Mouse (Mus musculus) neural tube, embryonic 11.5 days (tissue): ENCODE results near the gene Ugcg. TPM values are rescaled to one million over a fixed set of nuclear protein-coding genes. Genes with fewer than 3 reads are reported as not detected.

Experiments
- ATAC-seq: fragments of 200-750 bp; cut with Nextera tagmentation; 2 replicates; pipeline ENCODE4 v1.8.0; 2017; ENCODE audit warnings: moderate number of reproducible peaks, mild to moderate bottlenecking, moderate TSS enrichment, moderate library complexity; ENCODE audit not compliant: insufficient read depth, low FRiP score, low TSS enrichment
- DNase-seq: peaks from one replicate; pipeline ENCODE4 v3.0.0-alpha.2; 2015; ENCODE audit warnings: low spot score
- H3K27ac ChIP-seq: fragments of 300-500 bp; sonication (generic); 2 replicates; pipeline ENCODE4 v1.5.1; 2014; ENCODE audit warnings: low read depth, mild to moderate bottlenecking, low read length
- H3K27me3 ChIP-seq: fragments of 300-500 bp; sonication (generic); 2 replicates; pipeline ENCODE4 v1.6.1; 2014; ENCODE audit warnings: mild to moderate bottlenecking, low read length, mixed read lengths; ENCODE audit not compliant: control insufficient read depth, insufficient read depth
- H3K36me3 ChIP-seq: fragments of 300-500 bp; sonication (generic); 2 replicates; pipeline ENCODE4 v1.6.1; 2014; ENCODE audit warnings: mild to moderate bottlenecking, low read length, moderate library complexity, mixed read lengths; ENCODE audit not compliant: control insufficient read depth, insufficient read depth
- H3K4me1 ChIP-seq: fragments of 300-500 bp; sonication (generic); 2 replicates; pipeline ENCODE4 v1.6.1; 2014; ENCODE audit warnings: low read length, mixed read lengths; ENCODE audit not compliant: control insufficient read depth, insufficient read depth
- H3K4me2 ChIP-seq: fragments of 300-500 bp; sonication (generic); 2 replicates; pipeline ENCODE4 v1.6.1; 2014; ENCODE audit warnings: low read depth, mild to moderate bottlenecking, moderate library complexity
- H3K4me3 ChIP-seq: fragments of 300-500 bp; sonication (generic); 2 replicates; pipeline ENCODE4 v1.5.1; 2014; ENCODE audit warnings: low read depth, low read length
- H3K9ac ChIP-seq: fragments of 300-500 bp; sonication (generic); 2 replicates; pipeline ENCODE4 v1.6.1; 2014; ENCODE audit warnings: mild to moderate bottlenecking, low read length
- H3K9me3 ChIP-seq: fragments of 300-500 bp; sonication (generic); 2 replicates; pipeline ENCODE4 v1.6.1; 2016; ENCODE audit warnings: low read length; ENCODE audit not compliant: control insufficient read depth
- WGBS: fragments of 180-500 bp; shearing (Covaris S2); extraction: QIAGEN DNeasy Blood & Tissue Kit; methylation state at CpG from one replicate; pipeline ENCODE4 v1.1.7; 2014; 5-methylcytosine and 5-hydroxymethylcytosine counted together
- polyA plus RNA-seq: library from polyadenylated mRNA; unstranded; fragments of >200 nt; fragmentation: Nextera tagmentation; extraction: Ambion mirVana; gene quantifications from 2 replicates; pipeline ENCODE4 v1.2.1, GENCODE M21; 2014

The Ugcg gene
- polyA plus RNA-seq, 1 experiment from 2014 or later = 12.4 TPM

DNA sequence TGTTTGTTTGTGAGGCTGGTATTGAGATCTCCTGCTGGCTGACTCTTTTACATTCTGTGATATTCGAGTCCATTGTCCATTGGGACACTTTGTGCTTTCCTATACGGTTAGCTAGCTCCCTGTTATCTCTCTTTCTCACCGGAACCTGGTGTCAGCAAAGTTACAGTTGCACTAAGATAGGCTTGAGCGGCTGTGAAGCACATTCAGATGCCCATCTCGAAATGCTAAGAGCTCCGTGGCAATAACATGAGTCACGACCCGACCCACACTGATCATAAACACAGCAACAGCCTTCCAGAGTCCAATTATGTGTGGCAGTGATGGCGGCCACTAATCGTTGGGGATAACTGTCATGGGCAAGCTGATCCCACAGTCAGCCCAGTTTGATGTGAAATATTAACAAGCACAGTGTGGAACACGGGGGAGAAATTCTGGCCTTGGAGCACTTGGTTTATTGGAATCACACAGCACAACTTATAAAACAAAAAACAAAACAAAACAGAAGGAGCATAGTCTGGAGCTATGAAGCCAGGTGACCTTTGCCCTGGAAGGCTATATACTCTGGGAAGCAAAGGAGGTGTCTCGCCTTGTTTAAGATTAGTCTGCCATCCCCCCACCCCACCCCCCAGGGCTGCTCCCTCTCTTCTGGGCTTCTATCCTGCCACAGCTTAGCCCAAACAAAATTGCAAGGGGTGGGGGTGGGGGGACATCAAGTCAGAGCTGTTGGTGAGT, 7.5 kb downstream of the Ugcg start:
- peak; percentile 37; the same call in 1 of the 2 replicates for ATAC-seq
- no peak overlapping the region for H3K4me2 ChIP-seq
- H3K27ac ChIP-seq = no peak overlapping the region

DNA sequence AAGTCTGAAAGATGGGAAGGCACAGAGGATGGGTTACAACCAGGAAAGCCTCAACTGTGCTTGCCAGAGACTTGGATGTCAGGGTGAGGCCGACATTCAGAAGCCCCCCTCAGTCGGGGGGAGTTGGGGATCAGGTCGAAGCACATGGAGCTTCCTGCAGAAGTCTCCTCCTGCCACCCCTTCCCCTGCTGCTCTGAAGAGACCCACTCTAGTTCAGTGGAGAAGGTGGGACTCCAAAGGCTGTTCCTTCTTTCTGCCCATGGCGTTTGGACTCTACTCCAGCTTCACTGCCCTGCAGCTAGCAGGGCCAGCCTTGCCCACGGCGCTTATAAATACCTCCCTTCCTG, 8.0 kb downstream of the Ugcg start:
- ATAC-seq = peak; percentile 9; the same call in 1 of the 2 replicates
- Histone ChIP-seq H3K36me3 (no peaks in the 10 kb centered on the region), H3K27me3 (no peaks in the 10 kb centered on the region), H3K9ac (no peak overlapping the region), H3K27ac (no peak overlapping the region), H3K9me3 (no peaks in the 10 kb centered on the region), H3K4me1 (peaks cover 14% of the 10 kb centered on the region), H3K4me2 (no peak overlapping the region), H3K4me3 (no peak overlapping the region)
- no peak for DNase-seq
- WGBS = 56% methylated on average over 6 of the region's 6 CpGs

More for the DNA sequence above, 7.5 kb downstream of the Ugcg start:
- 37% methylated on average over 12 of the region's 12 CpGs for WGBS
- Histone ChIP-seq H3K4me3 (no peak overlapping the region), H3K9me3 (no peaks in the 10 kb centered on the region), H3K9ac (no peak overlapping the region), H3K36me3 (no peaks in the 10 kb centered on the region), H3K4me1 (peaks cover 14% of the 10 kb centered on the region), H3K27me3 (no peaks in the 10 kb centered on the region)
- DNase-seq = no peak

DNA sequence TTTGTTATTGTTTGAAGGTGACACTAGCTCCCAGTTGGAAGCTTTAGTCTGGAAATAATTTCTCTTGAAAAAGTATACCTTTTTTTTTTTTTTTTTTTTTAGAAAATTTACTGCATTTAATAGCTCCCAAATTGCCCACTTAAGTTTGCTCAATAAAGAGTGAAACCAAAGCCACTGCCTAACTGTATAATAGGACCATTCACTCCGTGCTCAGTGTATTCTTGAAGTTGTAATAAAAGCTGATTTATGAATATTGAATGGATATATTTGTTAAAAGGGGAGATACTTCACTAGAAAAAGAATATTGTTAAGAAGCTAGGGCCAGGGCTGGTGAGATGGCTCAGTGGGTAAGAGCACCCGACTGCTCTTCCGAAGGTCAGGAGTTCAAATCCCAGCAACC, 8.4 kb downstream of the Ugcg start:
- DNase-seq = no peak
- Histone ChIP-seq H3K4me2 (no peak overlapping the region), H3K4me1 (peaks cover 14% of the 10 kb centered on the region), H3K4me3 (no peak overlapping the region), H3K36me3 (no peaks in the 10 kb centered on the region), H3K27me3 (no peaks in the 10 kb centered on the region), H3K27ac (no peak overlapping the region), H3K9ac (no peak overlapping the region), H3K9me3 (no peaks in the 10 kb centered on the region)
- no peak for ATAC-seq
- WGBS = 68% methylated on average over 3 of the region's 3 CpGs

DNA sequence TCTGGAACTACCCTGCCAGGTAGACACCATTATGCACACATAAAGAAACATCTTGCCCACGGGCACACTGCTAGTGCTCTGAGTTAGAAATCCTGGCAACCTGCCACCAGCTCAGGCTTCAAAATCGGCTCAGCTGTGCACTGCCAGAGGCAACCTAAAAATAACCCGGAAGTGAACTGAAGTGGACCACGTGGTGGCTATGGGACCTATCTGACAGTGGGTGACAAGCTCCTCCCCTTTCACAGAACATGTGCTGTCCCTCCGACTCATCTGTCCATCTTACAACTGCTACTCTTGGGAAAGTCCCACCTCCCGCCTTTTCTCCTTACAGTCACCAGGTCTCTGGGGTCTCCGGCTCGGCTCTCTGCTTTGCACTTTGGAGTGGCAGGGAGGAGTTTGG, 10.3 kb downstream of the Ugcg start:
- H3K9ac ChIP-seq = no peak overlapping the region
- no peaks in the 10 kb centered on the region for H3K27me3 ChIP-seq
- H3K36me3 ChIP-seq = no peaks in the 10 kb centered on the region
- DNase-seq (no peak), ATAC-seq (peak; percentile 50; the same call in 1 of the 2 replicates)
- WGBS = 56% methylated on average over 8 of the region's 8 CpGs
- no peak overlapping the region for H3K4me3 ChIP-seq
- H3K4me1 ChIP-seq = peaks cover 14% of the 10 kb centered on the region
- no peak overlapping the region for H3K4me2 ChIP-seq
- no peaks in the 10 kb centered on the region for H3K9me3 ChIP-seq
- H3K27ac ChIP-seq = no peak overlapping the region

DNA sequence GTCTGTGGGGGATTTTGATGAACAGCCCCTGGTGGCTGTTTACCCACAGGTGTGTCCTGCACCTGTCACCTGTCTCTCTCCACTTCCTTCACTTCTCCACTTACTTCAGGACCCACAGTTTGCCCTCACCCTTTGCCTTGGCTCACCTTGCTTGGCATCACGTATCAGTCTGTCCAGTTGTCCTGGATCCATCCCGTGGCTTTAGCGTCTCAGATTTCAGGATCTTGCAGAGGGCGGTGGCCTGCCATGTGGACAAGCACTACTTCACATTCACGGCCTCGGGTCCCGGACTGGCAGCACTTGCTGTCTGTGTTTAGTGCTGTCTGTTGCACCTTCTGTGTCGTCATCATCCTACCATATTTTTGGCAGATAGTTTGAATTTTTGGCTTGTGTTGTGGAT, 10.7 kb downstream of the Ugcg start:
- DNase-seq (no peak), ATAC-seq (no peak)
- Histone ChIP-seq H3K4me2 (no peak overlapping the region), H3K4me3 (no peak overlapping the region), H3K9ac (no peak overlapping the region), H3K27me3 (no peaks in the 10 kb centered on the region), H3K36me3 (no peaks in the 10 kb centered on the region), H3K27ac (no peak overlapping the region), H3K9me3 (no peaks in the 10 kb centered on the region), H3K4me1 (peaks cover 14% of the 10 kb centered on the region)
- WGBS = 57% methylated on average over 8 of the region's 8 CpGs

DNA sequence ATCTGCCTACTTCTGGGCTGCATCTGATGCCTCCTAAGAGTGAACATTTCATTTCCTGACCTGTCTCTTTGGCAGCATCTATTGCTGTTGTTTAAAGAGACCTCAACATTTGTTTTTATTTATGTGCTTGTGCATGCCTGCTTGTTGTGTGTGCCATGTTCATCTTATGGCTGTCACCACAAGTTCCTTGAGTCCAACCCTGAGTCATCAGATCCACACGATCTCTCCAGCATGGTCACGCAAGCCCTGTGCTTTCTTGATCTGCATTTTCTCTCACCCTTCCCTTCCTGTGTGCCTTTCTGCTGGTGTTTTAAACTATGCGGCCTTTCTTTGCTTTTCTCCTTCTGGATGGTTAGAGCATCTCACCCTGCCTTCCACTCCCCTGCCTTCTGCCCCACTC, 11.6 kb downstream of the Ugcg start:
- H3K4me1 ChIP-seq = peaks cover 14% of the 10 kb centered on the region

DNA sequence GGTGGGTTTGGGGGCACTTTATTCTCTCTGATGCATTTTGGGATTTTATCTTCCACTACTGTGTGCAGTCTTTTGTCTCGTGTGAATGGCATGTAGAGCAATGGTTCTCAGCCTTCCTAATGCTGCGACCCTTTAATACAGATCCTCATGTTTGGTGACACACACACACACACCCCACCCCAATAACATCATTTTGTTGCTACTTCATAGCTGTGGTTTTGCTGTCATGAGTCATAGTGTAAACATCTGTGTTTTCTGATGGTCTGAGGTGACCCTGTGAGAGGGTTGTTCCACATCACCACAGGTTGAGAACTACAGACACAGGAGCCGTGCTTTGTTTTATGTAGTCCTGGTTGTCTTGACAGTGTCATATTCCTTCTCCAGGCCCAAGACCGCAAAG, 15.6 kb downstream of the Ugcg start:
- Histone ChIP-seq H3K27ac (no peak overlapping the region), H3K27me3 (no peaks in the 10 kb centered on the region), H3K9me3 (no peaks in the 10 kb centered on the region), H3K9ac (no peak overlapping the region), H3K36me3 (no peaks in the 10 kb centered on the region; the same call in 1 of the 2 replicates), H3K4me2 (no peak overlapping the region), H3K4me3 (no peak overlapping the region), H3K4me1 (peaks cover 2% of the 10 kb centered on the region; the same call in 1 of the 2 replicates)
- DNase-seq = no peak
- 82% methylated on average over 4 of the region's 4 CpGs for WGBS
- no peak for ATAC-seq

More for the DNA sequence above, 11.6 kb downstream of the Ugcg start:
- Histone ChIP-seq H3K27me3 (no peaks in the 10 kb centered on the region), H3K27ac (no peak overlapping the region), H3K4me3 (no peak overlapping the region), H3K9me3 (no peaks in the 10 kb centered on the region), H3K36me3 (no peaks in the 10 kb centered on the region), H3K9ac (no peak overlapping the region), H3K4me2 (no peak overlapping the region)
- ATAC-seq (no peak), DNase-seq (no peak)
- WGBS = 74% methylated on average over 3 of the region's 3 CpGs

DNA sequence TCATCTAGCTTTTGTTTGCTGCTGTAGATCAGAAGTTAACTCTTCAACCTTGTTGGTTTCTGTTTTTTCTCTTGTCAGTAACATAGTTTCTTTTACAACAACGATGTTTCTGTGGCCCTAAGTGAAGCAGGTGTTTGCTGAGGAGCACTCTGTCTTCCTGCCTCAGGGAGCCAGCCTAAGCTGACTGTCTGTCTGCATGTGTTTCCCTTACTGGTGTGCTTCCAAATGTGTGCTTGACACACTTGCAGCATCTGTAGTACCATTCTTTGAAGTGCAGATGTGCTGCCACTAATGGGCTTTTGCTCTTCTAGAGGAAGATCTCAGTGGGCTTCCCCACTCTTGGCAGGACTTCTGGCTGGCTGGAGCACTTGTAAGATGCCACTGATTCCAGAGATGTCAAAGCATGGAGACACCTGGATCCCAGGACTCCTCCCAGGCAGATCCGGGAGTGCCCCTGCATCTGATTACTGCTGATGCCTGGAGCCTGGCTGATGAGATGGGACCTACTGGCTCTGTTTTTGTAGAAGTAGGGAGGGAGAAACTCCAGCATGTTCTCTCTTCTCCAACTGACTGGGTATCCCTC, 16.8 kb downstream of the Ugcg start:
- Histone ChIP-seq H3K4me1 (no peaks in the 10 kb centered on the region; the same call in 1 of the 2 replicates), H3K27ac (no peak overlapping the region), H3K27me3 (no peaks in the 10 kb centered on the region), H3K9ac (no peak overlapping the region), H3K4me3 (no peak overlapping the region), H3K4me2 (no peak overlapping the region), H3K9me3 (no peaks in the 10 kb centered on the region), H3K36me3 (no peaks in the 10 kb centered on the region; the same call in 1 of the 2 replicates)
- WGBS = 41% methylated on average over 2 of the region's 2 CpGs
- DNase-seq (no peak), ATAC-seq (no peak)

DNA sequence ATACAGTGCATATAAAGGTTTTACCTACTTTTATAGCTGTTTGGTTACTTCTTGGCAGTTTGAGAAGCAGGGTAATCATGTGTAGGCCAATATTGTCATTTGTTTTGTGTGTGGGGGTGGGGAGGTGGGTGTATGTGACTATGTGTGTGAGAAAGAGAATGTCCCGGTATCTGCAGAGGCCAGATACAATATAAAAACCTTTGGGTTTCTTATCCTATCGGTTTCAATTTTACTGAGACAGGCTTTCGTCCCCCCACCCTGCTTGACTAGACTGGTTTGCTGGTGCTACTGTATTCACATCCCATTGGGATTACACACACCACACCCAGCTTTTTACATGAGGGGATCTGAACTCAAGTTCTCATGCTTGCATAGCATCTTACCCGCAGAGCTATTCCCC, 17.5 kb downstream of the Ugcg start:
- no peaks in the 10 kb centered on the region for H3K9me3 ChIP-seq
- 83% methylated on average over 4 of the region's 4 CpGs for WGBS
- no peak for DNase-seq
- no peaks in the 10 kb centered on the region; the same call in 1 of the 2 replicates for H3K36me3 ChIP-seq
- H3K27me3 ChIP-seq = no peaks in the 10 kb centered on the region
- ATAC-seq = no peak
- H3K4me3 ChIP-seq = no peak overlapping the region
- no peaks in the 10 kb centered on the region; the same call in 1 of the 2 replicates for H3K4me1 ChIP-seq
- H3K9ac ChIP-seq = no peak overlapping the region
- no peak overlapping the region for H3K27ac ChIP-seq
- no peak overlapping the region for H3K4me2 ChIP-seq
